Mouse (Mus musculus): ENCODE data around the gene 2010106E10Rik. TPM values are rescaled to one million over a fixed set of nuclear protein-coding genes. Genes with fewer than 3 reads are reported as not detected.

2010106E10Rik gene
- not detected for total RNA-seq (2021)
- long read RNA-seq, experiment 1: 0 reads
- long read RNA-seq, experiment 2: 0 reads

- no peak for DNase-seq
Observed at GRCm38 (mm10) chrX:112494974-112495373, at the start of gene 2010106E10Rik. Gene 2010106E10Rik, plus strand, starts transcription at chrX:112495274.

GRCm38 (mm10) chrX:112505651-112506050 lies 10.6 kb downstream of the 2010106E10Rik start:
- no peak for DNase-seq

GRCm38 (mm10) chrX:112524755-112525154 lies 29.7 kb downstream of the 2010106E10Rik start:
- DNase-seq: peak in 1 of 2 experiments; percentile 6

GRCm38 (mm10) chrX:112543115-112543514 lies 48.0 kb downstream of the 2010106E10Rik start:
- no peak for DNase-seq

GRCm38 (mm10) chrX:112567716-112568115 lies 72.6 kb downstream of the 2010106E10Rik start:
- no peak for DNase-seq

- peak; percentile 3 to 12 for DNase-seq
Observed at GRCm38 (mm10) chrX:112600511-112601305, 105.6 kb downstream of the 2010106E10Rik start, which contains the start of gene Zfp711. Gene Zfp711, plus strand, starts transcription at chrX:112600526.

GRCm38 (mm10) chrX:112601306-112602120 lies 106.4 kb downstream of the 2010106E10Rik start:
- DNase-seq: peak in 1 of 2 experiments; percentile 14

Other genes with a start within 250 kb of the 2010106E10Rik start
- gene Apool, start 183.9 kb upstream of the 2010106E10Rik start, total RNA-seq (2021): 10 to 100 TPM; 65.5 to 67.6 TPM
- not detected for gene Satl1, start 88.5 kb upstream of the 2010106E10Rik start, total RNA-seq (2021)
- gene Zfp711, start 105.3 kb downstream of the 2010106E10Rik start, total RNA-seq (2021): under 1 TPM; 0.12 to 0.13 TPM
- under 1 TPM in 1 of 2 experiments, not detected in 1; 0.21 TPM for gene Pof1b, start 203.4 kb downstream of the 2010106E10Rik start, total RNA-seq (2021)

All from heart, adult 18-20 months (tissue).